Mouse (Mus musculus) spleen, adult 2 months (tissue): ENCODE results near the gene Vmn2r4. TPM values are rescaled to one million over a fixed set of nuclear protein-coding genes. Genes with fewer than 3 reads are reported as not detected.
"Not testable (repeated sequence)": the region's sequence is repeated elsewhere in the genome, so short reads cannot be mapped to it uniquely, and the experiment has no call there.

Experiments used
- DNase-seq, 2 experiments: peaks; one replicate each; pipeline versions ENCODE4 v3.0.0 to v3.0.0-alpha.2; 2012 to 2021; ENCODE audit warnings: low spot score in 2 of 2, low read depth in 1 of 2
- H3K27ac ChIP-seq: fragments of 200-500 bp; 2 replicates; pipeline ENCODE4 v1.5.1; 2012; ENCODE audit warnings: low read length, inconsistent platforms; ENCODE audit not compliant: insufficient read depth
- H3K27me3 ChIP-seq: fragments of 200-500 bp; 2 replicates; pipeline ENCODE4 v1.6.1; 2012; ENCODE audit warnings: mild to moderate bottlenecking, moderate library complexity, low read length, inconsistent platforms; ENCODE audit not compliant: control insufficient read depth, insufficient read depth
- H3K36me3 ChIP-seq: fragments of 200-500 bp; 2 replicates; pipeline ENCODE4 v1.6.1; 2012; ENCODE audit warnings: mild to moderate bottlenecking, low read length, inconsistent platforms; ENCODE audit not compliant: control insufficient read depth, insufficient read depth
- H3K4me1 ChIP-seq: fragments of 200-500 bp; 2 replicates; pipeline ENCODE4 v1.6.1; 2011; ENCODE audit warnings: inconsistent platforms; ENCODE audit not compliant: control insufficient read depth, insufficient read depth, insufficient read length
- H3K4me3 ChIP-seq: fragments of 200-500 bp; 2 replicates; pipeline ENCODE4 v1.5.1; 2011; ENCODE audit warnings: mild to moderate bottlenecking, inconsistent platforms; ENCODE audit not compliant: insufficient read depth, insufficient read length; ENCODE audit errors: extremely low read depth
- CTCF ChIP-seq: fragments of 200-500 bp; IDR thresholded peaks from 2 replicates; pipeline ENCODE4 v1.5.1; 2011; ENCODE audit warnings: mild to moderate bottlenecking, inconsistent platforms; ENCODE audit not compliant: insufficient read depth, insufficient read length, insufficient replicate concordance; ENCODE audit errors: extremely low read depth
- POLR2A ChIP-seq: fragments of 200-500 bp; IDR thresholded peaks from 2 replicates; pipeline ENCODE4 v1.6.1; 2011; ENCODE audit warnings: low read depth, low read length, inconsistent platforms
- WGBS: fragments of 180-500 bp; shearing (Covaris S2); methylation state at CpG from one replicate; pipeline ENCODE4 v1.1.7; 2018; 5-methylcytosine and 5-hydroxymethylcytosine counted together
- polyA plus RNA-seq: library from polyadenylated mRNA; depleted of rRNA; stranded (reverse); fragments of >200 nt; gene quantifications from 2 replicates; pipeline ENCODE4 v1.2.3, GENCODE M21; 2012; rRNA removed

The Vmn2r4 gene
- polyA plus RNA-seq = not detected in 2 replicates

GRCm38 (mm10) chr3:64415268-64415667, at the start of gene Vmn2r4:
Gene Vmn2r4 (minus strand): TSS chr3:64415368.
- H3K27me3 ChIP-seq, H3K27ac ChIP-seq, DNase-seq, H3K4me3 ChIP-seq, H3K36me3 ChIP-seq, H3K4me1 ChIP-seq: not testable (repeated sequence)
- WGBS = 66% methylated on average over 3 of the region's 3 CpGs

DNA sequence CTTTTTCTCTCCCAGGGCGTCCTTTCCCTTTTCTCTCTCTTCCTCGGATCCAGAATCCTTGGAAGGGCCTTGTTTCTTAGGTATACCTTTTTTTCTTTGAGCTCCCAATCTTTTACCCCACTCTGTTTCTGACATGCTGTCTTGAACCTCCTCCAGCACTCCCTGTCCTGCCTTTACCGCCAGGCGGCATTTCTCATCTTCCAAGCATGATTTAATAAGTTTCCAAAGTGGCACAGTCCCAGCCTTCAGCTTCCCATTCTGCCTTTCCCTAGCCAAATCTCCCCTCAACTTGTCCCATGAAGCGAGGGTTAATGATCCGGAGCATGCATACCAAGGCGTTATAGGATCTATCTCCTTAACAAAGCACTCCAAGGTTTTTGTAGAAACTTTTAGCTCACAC, 19.1 kb upstream of the Vmn2r4 start:
- not testable (repeated sequence) for H3K4me1 ChIP-seq, H3K27ac ChIP-seq, H3K4me3 ChIP-seq, H3K27me3 ChIP-seq, DNase-seq, H3K36me3 ChIP-seq
- WGBS = 89% methylated on average over 7 of the region's 7 CpGs

DNA sequence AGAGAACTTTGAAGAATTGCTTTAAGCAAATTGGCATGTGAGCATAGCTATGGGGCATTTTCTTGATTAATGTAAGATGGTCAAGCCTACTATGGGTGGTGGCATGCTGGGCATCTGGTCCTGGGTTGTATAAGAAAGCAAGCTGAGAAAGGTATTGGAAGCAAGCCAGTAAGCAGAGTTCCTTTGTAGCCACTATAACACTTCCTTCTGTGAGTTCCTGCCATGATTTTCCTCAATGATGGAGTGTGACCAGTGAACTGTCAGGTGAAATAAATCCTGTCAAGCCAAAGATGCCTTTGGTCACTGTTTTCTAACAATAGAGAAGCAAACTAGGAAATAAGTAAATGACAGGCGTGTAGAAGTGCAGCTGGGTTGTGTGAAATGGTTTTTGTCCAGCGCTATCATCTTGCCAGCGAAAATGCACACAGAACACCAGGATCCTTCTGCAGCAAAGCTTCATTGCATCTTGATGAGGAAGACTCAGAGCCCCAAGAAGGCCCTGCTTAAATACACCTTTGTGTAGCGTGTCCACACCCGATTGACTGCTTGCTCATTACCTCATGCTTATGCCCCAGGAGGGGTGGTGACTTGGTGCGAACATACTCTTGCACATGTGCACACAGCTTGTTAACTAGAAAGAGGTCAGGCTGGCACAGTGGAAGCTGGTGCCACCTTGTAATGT, 13.1 kb upstream of the Vmn2r4 start:
- 90% methylated on average over 6 of the region's 6 CpGs for WGBS
- H3K4me1 ChIP-seq, H3K27me3 ChIP-seq, H3K36me3 ChIP-seq, DNase-seq, H3K27ac ChIP-seq, H3K4me3 ChIP-seq: not testable (repeated sequence)

- not testable (repeated sequence) for DNase-seq, H3K4me3 ChIP-seq, H3K27me3 ChIP-seq, H3K36me3 ChIP-seq, H3K27ac ChIP-seq, H3K4me1 ChIP-seq
- WGBS = 82% methylated on average over 1 of the region's 1 CpGs
These were observed 7.0 kb upstream of the Vmn2r4 start for GRCm38 (mm10) chr3:64422141-64422540.

- not testable (repeated sequence) for DNase-seq, H3K27me3 ChIP-seq, H3K27ac ChIP-seq, H3K4me1 ChIP-seq, H3K36me3 ChIP-seq, H3K4me3 ChIP-seq
- WGBS = 67% methylated on average over 1 of the region's 1 CpGs
These were observed 2.3 kb upstream of the Vmn2r4 start for GRCm38 (mm10) chr3:64417477-64417876.

- H3K4me1 ChIP-seq, H3K27me3 ChIP-seq, DNase-seq, H3K36me3 ChIP-seq, H3K27ac ChIP-seq, H3K4me3 ChIP-seq: not testable (repeated sequence)
These were observed 915 bp downstream of the Vmn2r4 start for GRCm38 (mm10) chr3:64414253-64414652.

- Histone ChIP-seq H3K36me3 (no peaks in the 10 kb centered on the region), H3K4me1 (no peaks in the 10 kb centered on the region), H3K4me3 (no peak overlapping the region), H3K27me3 (no peaks in the 10 kb centered on the region), H3K27ac (no peak overlapping the region)
- TF ChIP-seq POLR2A (no peak), CTCF (no peak)
- WGBS = 77% methylated on average over 2 of the region's 2 CpGs
- DNase-seq = no peak
These were observed 55.7 kb downstream of the Vmn2r4 start for GRCm38 (mm10) chr3:64359286-64360035.

Other genes starting within 250 kb of the Vmn2r4 start
- not detected in 2 replicates for gene Vmn2r3, start 125.7 kb downstream of the Vmn2r4 start, polyA plus RNA-seq
- not detected in 2 replicates for gene Vmn2r5, start 94.5 kb upstream of the Vmn2r4 start, polyA plus RNA-seq
- gene Vmn2r6, start 150.5 kb upstream of the Vmn2r4 start, polyA plus RNA-seq = not detected in 2 replicates